Mouse (Mus musculus): ENCODE measurements around the gene Mucl3.

The Mucl3 gene

DNA sequence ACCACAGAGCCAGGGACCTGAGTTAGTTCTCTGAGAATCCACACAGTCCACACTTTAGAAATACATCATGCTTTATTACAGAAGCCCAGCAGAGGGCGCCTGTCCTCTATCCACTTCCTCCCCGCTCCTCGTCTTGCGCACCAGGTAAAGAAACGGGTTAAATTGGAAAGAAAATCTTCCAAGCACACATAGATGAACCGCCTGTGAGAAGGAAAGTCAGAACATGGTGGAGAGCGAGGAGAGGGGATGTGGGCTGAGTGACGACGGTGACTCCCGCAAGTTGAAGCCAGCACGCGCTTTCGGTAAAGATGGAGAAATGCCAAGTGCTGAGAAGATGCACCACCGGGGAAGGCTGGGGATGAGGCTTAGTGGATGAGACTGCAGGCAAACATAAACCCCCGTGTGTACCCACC, 7.8 kb downstream of the Mucl3 start:
- DNase-seq (ENCODE audit: extremely low read depth, low read depth): peak; percentile 74

DNA sequence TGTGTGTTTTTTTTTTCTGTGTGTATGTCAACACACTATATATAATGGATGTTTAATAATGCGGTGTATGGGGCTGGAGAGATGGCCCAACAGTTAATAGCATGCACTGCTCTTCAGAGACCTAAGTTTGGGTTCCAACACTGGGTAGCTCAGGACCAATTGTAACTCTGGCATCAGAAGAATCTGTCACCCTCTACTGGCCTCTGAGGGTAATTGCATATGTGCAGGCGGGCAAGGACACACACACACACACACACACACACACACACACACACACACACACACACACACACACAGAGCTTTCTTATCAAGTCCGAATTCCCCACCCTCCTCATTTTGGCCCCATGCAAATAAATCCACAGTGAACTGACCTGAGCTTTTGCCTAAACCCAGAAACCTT, 8.3 kb downstream of the Mucl3 start:
- DNase-seq (ENCODE audit: extremely low read depth, low read depth): no peak

DNA sequence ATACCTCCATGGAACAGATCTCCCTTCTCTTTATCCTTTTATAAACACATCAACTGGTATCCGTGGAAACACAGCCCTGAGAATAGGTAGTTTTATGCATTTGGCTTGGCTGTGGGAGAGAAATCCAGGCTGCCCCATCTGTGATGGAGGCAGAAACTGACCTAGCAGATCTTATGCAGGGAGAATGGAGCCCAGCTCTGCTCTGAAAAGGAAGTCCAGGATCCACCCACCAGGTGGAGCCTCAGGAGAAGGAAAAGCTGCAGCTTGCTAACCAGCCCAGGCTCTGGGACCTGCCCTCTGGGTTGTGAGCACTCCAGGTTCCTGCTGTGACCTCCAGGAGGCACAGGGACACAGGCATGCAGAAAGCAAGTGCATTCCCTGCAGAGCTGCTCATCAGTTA, 9.5 kb downstream of the Mucl3 start:
- no peak for DNase-seq (ENCODE audit: extremely low read depth, low read depth)

DNA sequence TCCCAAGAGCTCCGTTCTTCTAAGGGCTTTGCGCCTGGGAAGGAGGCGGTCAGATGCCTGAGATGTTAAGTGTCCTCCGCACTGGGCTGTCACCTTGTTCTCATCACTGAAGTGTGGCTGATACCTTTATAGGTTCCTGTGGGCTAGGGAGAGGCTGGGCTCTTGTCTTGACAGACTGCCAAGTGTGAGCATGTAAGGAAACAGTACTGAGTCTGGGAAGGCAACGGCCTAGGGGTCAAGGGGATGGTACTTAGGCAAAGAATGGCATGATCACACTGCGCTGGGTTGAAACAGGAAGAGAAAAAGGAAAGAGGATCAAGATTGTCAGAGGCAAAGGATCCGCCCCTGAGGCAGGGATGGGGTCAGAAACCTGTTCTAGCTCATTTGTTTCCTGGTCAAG, 17.0 kb downstream of the Mucl3 start, which contains the start of gene Gm9573:
TSS of gene Gm9573 (minus strand) at position 101 of the 400 bp plus-strand sequence.
- DNase-seq (ENCODE audit: extremely low read depth, low read depth): no peak

DNA sequence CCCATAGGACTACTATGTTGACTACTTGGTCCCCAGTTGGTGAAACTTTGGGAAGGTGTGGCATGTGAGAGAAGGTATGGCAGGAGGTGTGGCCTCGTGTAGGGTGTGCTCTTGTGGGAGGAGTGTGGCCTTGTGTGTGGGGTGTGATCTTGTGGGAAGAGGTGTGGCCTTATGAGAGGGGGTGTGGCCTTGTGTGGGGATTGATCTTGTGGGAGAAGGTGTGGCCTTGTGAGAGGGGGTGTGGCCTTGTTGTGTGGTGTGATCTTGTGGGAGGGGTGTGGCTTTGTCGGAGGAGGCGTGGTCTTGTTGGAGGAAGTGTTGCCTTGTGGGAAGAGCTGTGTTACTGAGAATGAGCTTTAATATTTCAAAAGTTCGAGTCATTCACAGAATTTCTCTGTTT, 26.4 kb downstream of the Mucl3 start:
- peak; percentile 67 for DNase-seq (ENCODE audit: extremely low read depth, low read depth)

DNA sequence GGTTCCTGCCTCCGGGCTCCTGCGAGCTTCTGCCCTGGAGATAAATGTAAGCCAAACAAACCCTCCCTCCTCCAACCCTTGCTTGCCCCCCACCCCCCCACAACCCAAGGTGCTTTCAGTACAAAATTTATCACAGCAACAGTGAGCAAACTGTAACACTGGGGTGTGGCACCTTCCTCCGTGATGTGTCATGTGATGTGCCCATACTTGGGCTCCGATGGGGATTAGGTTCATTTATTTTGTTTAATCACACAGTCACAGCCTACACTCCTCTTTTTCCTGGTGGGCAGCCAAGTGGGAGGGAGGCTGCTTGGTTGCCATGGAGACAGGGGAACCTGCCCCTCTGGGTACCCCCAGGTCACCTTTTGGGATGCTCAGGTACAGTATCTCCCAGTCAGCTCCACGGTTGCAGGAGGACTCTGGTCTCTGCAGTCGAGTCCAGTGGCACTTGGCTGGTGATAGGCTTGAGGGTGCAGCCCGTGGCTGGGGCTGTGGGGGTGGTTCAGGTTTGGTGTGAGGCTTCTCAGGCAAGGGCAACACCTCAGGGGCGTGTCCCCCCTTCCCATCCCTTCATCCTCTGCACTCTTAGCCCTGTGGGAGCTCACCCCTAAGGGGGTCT, 41.6 kb downstream of the Mucl3 start:
- DNase-seq (ENCODE audit: extremely low read depth, low read depth): no peak

DNA sequence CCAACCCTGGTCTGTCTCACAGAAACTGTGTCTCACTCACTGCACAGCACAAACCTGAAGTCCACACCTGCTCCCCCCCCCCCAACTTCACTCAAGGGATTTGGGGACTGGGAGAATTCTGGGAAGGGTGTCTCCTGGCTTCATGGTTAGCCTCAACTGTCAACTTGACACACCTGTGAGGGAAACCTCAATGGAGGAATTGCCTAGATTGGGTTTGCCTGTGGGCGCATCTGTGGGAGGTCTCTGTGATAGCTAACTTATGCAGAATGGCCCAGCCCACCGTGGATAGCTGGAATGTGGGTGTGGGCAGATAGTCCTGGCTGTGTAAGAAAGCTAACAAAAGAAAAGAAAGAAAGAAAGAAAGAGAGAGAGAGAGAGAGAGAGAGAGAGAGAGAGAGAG, 42.2 kb downstream of the Mucl3 start, which contains the start of gene Sfta2:
TSS of gene Sfta2 (plus strand) at position 301 of the 400 bp plus-strand sequence.
- DNase-seq (ENCODE audit: extremely low read depth, low read depth): no peak

DNA sequence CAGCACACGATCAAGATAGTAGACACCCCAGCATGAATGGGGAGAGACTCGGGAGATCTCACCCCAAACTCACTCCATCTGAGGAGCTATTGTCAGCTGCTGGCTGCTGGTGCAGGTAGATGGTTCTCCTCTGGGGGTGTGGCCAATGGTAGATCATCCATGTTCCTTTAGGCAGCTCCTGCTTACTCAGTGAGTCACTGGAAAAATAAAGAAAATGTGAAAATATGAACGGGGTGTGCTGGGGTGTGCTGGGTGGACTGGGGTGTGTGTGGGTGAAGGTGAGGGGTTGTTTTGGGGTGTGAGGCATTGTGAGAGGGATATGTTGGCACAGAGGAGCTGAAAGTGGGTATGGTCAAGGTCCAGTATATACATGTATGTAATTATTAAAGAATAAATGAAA, 46.1 kb downstream of the Mucl3 start:
- DNase-seq (ENCODE audit: extremely low read depth, low read depth): no peak

DNA sequence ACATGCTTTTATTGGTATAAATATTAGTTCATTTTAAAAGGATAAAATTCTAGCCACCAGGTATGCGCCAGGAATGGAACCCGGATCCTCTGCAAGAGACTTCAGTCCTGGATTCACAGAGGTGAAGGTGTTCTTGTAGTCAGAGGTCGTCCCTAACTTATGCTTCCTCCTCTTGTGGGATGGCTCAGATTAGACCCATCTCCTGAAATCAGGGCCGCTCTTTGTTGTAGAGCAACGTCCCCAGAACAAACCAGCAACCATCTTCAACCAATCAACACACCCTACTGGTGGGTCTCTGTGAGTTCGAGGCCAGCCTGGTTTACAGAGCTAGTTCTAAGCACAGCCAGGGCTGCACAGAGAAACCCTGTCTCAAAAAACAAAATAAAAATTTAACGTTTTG, 49.0 kb downstream of the Mucl3 start:
- no peak for DNase-seq (ENCODE audit: extremely low read depth, low read depth)

DNA sequence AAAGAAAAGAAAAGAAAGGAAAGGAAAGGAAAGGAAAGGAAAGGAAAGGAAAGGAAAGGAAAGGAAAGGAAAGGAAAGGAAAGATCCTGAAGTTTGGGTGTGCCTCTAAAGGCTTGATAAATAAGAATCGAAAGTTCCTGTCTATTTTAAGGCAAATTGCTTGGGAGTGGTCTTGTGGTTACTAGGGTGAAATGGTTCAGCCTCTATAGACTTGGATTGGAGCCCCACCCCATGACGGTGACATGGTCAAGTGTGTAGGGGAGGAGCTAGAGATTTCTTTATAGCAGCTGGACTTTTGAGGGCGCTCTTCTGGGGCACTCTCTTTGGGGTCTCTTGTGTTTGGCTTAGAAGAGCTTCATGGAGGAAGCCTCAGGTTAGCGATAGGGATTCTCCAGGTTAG, 49.7 kb downstream of the Mucl3 start:
- no peak for DNase-seq (ENCODE audit: extremely low read depth, low read depth)

DNA sequence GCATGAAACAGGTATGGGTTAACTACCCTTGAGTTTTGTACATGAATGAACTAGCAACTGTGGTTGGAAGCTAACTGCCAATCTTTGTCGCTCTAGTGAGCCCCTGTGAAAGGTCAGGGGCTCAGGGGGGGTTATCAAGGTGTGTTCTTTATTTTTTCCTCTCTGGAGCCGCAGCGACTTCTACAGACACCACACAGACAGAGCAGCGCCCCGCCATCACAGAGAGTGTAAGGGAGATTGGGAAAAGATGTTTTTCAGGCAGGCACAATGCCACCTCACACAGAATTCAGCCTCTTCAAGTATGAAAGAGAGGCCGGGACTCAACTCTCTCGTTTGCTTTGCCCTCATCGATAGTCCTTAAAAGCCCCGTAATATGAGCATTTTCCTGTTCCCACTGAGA, 51.4 kb downstream of the Mucl3 start:
- DNase-seq (ENCODE audit: extremely low read depth, low read depth): no peak

DNA sequence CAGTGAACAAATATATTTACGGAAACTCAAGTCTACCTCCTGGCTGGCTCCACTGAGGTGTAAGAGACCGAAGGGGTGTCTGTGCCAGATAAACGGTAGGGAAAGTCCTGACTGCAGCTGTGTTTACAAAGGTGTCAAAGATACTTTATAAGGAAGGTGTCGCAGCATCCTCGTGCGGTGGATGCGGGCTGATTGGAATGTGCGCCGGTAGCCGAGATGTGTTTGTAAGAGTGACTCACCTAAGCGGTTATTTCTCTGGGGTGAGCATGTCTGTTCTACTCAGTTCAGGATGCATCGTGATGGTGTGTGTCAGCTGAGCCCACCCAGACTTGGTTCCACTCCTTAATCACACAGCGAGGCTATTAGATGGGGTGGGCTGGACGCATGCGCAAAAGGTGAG, 51.8 kb downstream of the Mucl3 start:
- DNase-seq (ENCODE audit: extremely low read depth, low read depth): no peak

DNA sequence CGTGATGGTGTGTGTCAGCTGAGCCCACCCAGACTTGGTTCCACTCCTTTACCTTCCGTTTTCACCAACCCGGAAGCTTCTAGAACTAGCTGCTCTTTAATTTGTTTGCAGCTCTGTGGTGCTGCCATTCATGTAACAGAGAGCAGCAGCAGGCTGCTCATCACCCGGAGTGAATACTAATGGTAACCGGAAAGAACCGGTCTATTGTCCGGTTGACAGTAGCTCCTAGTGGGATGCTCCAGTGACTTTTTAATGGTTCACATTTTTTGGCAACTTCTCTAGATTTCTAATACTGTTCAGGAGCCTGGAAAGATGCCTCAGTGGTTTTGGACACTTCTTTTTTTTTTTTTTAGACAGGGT, 52.3 kb downstream of the Mucl3 start:
- DNase-seq (ENCODE audit: extremely low read depth, low read depth): no peak

DNA sequence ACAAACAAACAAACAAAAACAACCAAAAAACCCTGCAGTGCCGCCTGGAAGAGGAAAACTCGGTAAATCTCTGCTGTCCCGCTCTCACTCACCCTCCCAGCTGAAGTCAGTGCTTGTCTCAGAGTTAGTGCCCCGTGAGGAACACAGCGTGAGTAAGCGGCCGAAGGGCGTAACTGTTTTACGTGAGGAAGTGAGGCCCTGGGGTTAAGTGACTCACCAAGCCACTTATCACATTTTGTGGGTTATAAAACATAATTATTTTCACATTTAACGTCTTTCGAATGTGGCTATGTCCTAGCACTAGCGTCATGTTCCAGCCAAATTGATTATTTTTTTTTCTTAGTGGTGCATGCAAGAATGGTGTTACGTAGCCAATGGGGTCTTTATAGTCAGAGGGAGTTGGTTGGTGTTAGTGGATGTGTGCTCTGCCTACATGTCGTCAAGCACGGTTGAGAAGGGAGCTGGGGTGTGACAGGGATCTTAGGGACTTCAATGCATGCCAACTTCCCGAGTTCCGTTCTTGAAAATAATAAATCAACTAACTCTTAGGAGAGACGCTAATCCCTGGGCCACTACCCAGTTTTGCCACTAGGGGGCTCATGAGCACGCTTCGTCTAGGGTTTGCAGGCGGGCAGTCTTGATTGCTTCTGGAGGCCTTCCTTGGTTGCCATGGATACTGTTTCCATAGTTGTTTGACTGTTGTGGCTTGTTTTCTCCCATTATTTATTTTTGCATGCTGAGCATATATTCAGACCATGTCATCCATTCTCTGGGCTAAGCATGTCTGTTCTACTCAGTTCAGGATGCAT, 52.9 kb downstream of the Mucl3 start:
- DNase-seq (ENCODE audit: extremely low read depth, low read depth): peak; percentile 66

DNA sequence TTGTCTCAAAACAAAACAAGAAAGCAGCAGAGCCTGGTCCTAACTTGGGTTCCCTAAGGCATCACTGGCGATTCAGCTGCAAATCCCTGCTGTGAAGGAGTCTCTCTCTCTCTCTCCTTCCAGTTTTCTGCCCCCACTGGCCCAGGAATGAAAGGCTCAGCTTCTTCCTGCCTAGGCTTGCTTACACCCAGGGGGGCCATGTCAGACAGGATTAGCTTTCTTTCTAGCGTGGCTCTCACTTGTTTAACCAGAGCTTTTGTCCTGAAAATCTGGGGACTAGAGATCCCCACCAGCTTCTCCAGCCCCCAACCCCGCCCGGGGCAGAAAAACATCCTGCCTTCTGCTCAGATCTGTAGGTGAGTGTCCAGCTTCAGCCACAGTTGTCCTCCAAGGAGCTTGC, 55.1 kb downstream of the Mucl3 start:
- DNase-seq (ENCODE audit: extremely low read depth, low read depth): no peak

DNA sequence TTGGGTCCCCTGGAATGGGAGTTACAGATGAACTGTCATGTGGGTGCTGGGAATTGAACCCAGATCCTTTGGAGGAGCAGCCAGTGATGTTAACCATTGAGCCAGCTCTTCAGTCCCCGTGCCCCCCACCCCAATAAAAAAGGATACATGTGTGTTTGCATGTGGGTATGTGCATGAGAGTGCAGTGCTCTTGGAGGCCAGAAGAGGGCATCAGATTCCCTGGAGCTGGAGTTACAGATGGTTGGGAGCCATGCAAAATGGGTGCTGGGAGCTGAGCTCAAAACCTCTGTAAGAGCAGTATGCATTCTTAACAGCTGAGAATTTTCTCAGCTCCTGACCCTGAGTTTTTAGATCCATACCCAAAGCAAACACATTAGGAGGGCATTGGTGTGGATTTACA, 56.2 kb downstream of the Mucl3 start:
- DNase-seq (ENCODE audit: extremely low read depth, low read depth): no peak

Data from MEL-GATA-1-ER (cell line).